Mouse (Mus musculus): Measurements from ENCODE around the gene Skiv2l.

The Skiv2l gene

DNA sequence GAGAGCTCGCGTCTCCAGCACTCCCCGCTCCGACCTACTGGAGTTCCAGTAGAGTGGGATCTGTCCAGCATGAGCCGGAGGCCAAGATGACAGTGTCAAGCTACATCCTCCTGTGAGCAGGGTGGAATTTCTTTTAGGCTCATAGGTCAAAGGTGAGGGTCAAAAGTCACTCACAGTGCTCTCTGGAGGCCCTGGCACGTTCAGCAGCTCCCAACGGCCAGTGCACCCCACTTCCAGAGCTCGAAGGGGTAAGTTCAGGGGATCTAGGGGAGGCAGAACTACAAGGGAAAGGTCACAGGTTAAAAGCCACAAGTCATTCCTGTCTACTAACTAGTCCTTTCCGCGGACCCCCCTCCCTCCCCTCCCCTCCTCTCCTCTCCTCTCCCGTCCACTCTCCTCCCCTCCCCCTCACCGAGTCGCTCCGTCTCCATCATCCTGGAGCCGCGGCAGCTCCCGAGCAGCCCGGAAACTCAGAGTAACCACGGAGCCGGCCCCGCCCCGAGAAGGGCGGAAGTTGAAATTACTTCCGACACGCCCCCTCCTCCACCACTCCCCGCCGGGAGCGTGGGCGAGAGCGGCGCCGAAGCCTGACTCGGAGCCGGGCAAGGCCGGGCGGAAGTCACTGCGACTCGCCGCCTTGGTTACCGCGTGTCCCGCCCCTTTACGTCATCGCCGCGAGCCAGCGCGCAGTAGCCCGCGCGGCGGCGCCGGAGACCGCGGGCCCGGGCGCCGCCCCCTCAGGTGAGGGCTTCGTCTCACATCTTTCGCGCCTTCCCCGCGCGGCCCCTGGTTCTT is at the start of gene Skiv2l, which contains the start of gene Nelfe:
TSS of gene Skiv2l (minus strand) at position 489 of the 795 bp plus-strand sequence.
TSS of gene Nelfe (plus strand) at position 670 of the 795 bp plus-strand sequence.
- DNase-seq (ENCODE audit: low spot score), result peak; percentile 96

- no peak for DNase-seq (ENCODE audit: low spot score)
Observed at GRCm38 (mm10) chr17:34899053-34899889, 49.3 kb upstream of the Skiv2l start.

DNA sequence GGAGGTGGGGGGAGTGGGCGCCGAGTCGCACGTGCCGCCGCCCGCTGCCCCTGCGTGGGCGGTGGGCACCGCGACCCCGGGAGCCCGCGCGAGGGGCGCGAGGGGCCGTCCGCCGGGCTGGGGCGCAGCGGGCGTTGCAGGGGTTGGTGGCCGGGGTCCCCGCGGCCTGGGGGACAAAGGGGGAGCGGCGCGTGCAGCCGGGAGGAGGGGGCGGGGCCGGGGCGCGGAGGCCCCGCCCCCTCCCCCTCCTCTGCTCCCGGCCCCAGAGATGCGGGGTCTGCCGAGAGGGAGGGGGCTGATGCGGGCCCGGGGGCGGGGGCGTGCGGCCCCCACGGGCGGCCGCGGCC is 48.7 kb upstream of the Skiv2l start:
- no peak for DNase-seq (ENCODE audit: low spot score)

DNA sequence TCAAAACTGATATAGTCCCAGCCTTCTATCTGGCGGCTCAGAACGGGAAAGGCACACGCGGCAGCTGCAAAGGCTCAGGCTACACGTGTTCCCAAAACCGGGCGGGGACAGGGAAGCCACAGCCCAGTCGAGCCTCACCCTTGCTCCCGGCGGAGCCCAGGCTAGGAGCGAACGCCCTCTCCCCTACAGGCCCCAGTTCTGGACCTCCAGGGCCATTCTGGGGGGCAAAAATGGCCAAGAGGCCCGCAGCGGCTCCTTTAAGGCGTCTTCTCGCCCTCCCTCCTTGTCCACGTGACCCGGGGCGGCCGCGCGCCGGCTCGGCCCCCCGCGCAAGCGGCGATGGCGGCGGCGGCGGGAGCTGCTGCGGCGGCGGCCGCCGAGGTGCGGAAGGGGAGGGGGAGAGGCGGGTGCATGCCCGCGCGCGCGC is 48.2 kb upstream of the Skiv2l start, which contains the start of the genes C2 and Ehmt2:
TSS of gene C2 (minus strand) at position 106 of the 427 bp plus-strand sequence.
TSS of gene Ehmt2 (plus strand) at position 310 of the 427 bp plus-strand sequence.
- DNase-seq (ENCODE audit: low spot score), result peak; percentile 63

DNA sequence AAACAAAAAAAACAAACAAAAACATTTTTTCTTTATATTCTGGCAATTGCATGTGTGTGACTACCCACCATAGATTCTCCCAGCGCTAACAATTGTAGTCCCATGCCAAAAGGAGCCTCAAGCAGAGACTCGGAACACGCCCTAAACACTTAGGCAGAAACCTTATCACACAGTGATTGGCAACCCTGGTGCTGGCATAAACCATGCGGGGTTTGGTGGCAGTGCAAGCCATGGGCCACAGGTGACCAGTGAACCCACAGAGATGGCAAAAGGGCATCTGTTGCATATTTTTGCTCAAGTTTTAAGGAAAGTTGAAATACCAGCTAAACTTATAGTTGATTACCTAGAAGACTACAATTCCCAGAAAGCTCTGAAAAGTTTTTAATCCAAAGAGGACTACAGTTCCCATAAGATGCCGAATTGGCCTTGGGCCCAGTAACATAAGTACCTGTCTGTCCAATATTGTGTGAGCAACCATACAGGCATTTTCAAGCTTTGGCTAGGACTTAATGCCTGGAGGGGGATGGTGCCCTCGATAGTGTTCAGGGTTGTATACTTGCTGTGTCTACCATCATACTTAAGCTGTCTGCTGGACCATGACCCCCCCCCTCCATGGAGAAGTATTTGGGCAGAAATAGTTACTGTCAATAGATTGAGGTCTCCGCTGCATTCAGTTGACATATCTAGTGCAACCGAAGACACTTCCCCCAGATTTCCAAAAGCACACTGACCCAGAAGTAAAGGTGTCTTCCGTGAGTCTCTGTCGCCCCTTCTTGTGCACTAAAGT is 47.6 kb upstream of the Skiv2l start:
- DNase-seq (ENCODE audit: low spot score), result no peak

- no peak for DNase-seq (ENCODE audit: low spot score)
Observed at GRCm38 (mm10) chr17:34896366-34896765, 46.4 kb upstream of the Skiv2l start.

DNA sequence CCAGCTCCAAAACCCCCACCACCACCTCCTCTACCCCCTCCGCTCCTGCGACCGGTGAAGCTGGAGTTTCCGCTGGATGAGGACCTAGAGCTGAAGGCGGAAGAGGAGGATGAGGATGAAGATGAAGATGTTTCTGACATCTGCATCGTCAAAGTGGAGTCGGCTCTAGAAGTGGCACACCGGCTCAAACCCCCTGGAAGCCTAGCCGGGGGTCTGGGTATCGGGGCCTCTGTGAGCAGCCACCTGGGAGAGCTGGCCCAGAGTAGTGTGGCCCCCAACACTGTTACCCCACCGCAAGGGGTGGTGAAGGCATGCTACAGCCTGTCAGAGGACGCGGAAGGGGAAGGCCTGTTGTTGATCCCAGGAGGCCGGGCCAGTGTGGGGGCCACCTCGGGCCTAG is 45.7 kb upstream of the Skiv2l start:
- DNase-seq (ENCODE audit: low spot score), result no peak

DNA sequence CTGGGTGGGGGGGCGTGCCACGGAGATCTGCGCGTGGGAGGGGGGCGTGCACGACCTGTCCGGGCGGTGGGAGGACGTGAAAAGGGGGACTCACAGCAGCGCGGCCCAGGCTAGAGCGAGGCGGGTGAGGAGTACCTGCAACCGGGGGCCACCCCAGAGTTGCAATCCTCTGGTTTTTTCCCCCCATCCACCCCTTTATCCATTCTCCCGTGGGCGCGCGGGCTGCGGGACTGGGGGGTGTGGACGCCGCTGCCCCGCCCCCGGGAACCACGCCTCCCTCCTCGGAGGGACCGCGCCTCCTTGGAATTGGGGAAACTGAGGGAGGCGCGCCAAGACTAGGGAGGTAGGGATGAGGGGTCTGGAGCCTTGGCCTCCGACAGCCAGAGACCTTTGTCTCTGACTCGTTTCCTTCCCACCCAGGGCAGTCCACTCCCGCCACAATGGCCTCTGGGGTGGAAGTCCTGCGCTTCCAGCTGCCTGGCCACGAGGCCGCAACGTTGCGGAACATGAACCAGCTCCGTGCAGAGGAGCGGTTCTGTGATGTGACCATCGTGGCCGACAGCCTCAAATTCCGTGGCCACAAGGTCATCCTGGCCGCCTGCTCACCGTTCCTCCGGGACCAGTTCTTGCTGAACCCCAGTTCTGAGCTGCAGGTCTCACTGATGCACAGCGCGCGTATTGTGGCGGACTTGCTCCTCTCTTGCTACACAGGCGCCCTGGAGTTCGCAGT is 45.0 kb upstream of the Skiv2l start:
- no peak for DNase-seq (ENCODE audit: low spot score)

DNA sequence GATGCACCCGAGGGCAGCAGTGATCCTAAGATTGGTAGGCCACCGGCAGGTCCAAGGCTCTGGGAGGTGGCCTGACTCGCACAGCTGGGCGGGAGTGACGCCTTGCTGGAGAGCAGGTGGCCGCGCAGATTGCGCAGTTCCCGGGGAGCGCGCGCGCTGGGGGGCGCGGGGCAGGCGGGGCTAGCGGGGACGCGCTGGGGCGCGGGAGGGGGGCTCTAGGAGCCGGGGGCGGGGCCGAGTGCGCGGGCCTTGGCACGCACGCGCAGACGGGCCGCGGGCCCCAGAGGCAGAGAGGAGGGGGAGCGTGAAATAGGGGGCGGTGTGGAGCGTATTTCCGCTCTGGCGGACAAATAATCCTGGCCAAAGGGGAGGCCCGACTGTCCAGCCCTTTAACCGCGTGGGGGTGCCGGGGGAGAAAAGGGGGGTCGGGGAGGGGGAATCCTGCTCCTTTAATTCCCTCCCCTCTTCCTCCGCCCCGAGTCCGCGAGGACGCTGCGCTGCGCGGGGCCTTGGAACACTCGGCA is 44.1 kb upstream of the Skiv2l start:
- DNase-seq (ENCODE audit: low spot score), result peak; percentile 81

GRCm38 (mm10) chr17:34893072-34893824 is 43.2 kb upstream of the Skiv2l start:
- DNase-seq (ENCODE audit: low spot score), result no peak

DNA sequence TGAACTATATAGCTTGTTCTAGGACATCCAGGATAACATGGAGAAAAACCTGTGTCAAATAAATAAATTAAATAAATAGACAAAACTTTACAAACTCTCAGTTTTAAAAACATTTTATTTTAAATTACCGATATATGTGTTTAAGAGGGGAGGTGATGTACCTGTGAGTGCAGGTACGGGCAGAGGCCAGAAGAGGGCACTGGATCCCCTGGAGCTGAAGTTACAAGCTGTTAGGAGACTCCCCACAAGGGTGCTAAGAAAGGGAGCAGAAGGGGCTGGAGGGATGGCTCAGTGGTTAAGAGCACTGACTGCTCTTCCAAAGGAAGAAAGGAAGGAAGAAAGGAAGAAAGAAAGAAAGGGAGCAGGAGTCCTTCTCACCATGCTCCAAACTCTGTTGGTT is 41.4 kb upstream of the Skiv2l start:
- no peak for DNase-seq (ENCODE audit: low spot score)

- DNase-seq (ENCODE audit: low spot score), result no peak
Observed at GRCm38 (mm10) chr17:34890074-34890743, 40.2 kb upstream of the Skiv2l start.

- DNase-seq (ENCODE audit: low spot score), result no peak
Observed at GRCm38 (mm10) chr17:34887942-34888341, 37.9 kb upstream of the Skiv2l start.

GRCm38 (mm10) chr17:34885615-34886014 is 35.6 kb upstream of the Skiv2l start:
- no peak for DNase-seq (ENCODE audit: low spot score)

GRCm38 (mm10) chr17:34884704-34885103 is 34.7 kb upstream of the Skiv2l start:
- no peak for DNase-seq (ENCODE audit: low spot score)

DNA sequence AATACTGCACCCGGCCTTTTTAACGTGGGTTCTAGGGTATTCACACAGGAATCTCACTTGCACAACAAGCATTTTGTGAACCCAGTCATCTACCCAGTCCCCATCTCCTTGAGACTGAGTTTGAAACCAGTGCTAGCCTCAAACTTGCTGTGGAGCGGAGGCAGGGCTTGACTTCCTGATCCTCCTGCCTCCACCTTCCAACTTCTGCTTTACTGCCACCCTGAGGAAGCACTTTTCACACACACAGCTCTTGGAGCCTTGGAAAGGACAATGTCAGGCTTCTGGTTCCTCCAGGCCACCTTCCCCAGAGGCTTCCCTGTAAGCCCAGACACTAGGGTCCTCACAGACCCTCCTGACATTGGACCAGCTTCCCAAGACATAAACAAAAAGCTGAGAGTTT is 33.3 kb upstream of the Skiv2l start:
- DNase-seq (ENCODE audit: low spot score), result no peak

GRCm38 (mm10) chr17:34881683-34882310 is 31.8 kb upstream of the Skiv2l start, which contains the start of gene Gm20547:
Gm20547 (minus strand) TSS chr17:34882042.
- DNase-seq (ENCODE audit: low spot score), result no peak

- DNase-seq (ENCODE audit: low spot score), result no peak
Observed at GRCm38 (mm10) chr17:34881166-34881565, 31.2 kb upstream of the Skiv2l start.

- no peak for DNase-seq (ENCODE audit: low spot score)
Observed at GRCm38 (mm10) chr17:34879336-34879879, 29.4 kb upstream of the Skiv2l start, which contains the start of gene Zbtb12. Zbtb12 (plus strand) TSS chr17:34879483.
